Mouse (Mus musculus) gastrocnemius, postnatal 25 days (tissue): ENCODE data around the gene Scgb1b3. TPM values are rescaled to one million over a fixed set of nuclear protein-coding genes. Genes with fewer than 3 reads are reported as not detected.

Experiments used
- DNase-seq: peaks from one replicate; pipeline ENCODE4 v3.0.0; 2022
- long read RNA-seq, 2 experiments: library from polyadenylated mRNA; stranded (forward); transcript quantifications; one replicate each; pipeline ENCODE4 v2.0.0; 2021
- total RNA-seq, 2 experiments: library from RNA; stranded (reverse); gene quantifications; 1 replicate in 1 of 2; 2 replicates in 1 of 2; pipeline ENCODE4 v1.2.3; 2021

Gene Scgb1b3
- total RNA-seq: not detected
- long read RNA-seq, experiment 1: 0 reads
- long read RNA-seq, experiment 2: 0 reads

- DNase-seq: no peak
These were observed at the start of gene Scgb1b3 for GRCm38 (mm10) chr7:31375292-31375691. Scgb1b3 (plus strand) TSS chr7:31375592.

GRCm38 (mm10) chr7:31362022-31362560 lies 13.3 kb upstream of the Scgb1b3 start, which contains the start of gene Scgb2b3:
Scgb2b3 (minus strand) TSS chr7:31362072.
- DNase-seq: no peak

Other genes starting within 250 kb of the Scgb1b3 start
- 100 to 1,000 TPM; 787 to 821 TPM for gene Scn1b, start 248.6 kb upstream of the Scgb1b3 start, total RNA-seq
- gene Gramd1a, start 219.7 kb upstream of the Scgb1b3 start, total RNA-seq: 10 to 100 TPM; 40.5 to 41.2 TPM
- not detected for gene Scgb2b2, start 85.1 kb upstream of the Scgb1b3 start, total RNA-seq
- not detected for gene Scgb1b2, start 83.8 kb upstream of the Scgb1b3 start, total RNA-seq
- not detected for gene Scgb2b3, start 13.5 kb upstream of the Scgb1b3 start, total RNA-seq